Mouse (Mus musculus): Measurements from ENCODE around the gene Bend3.
A peak's percentile ranks its signal among the peaks of the same experiment; 100 is the strongest.

The Bend3 gene

DNA sequence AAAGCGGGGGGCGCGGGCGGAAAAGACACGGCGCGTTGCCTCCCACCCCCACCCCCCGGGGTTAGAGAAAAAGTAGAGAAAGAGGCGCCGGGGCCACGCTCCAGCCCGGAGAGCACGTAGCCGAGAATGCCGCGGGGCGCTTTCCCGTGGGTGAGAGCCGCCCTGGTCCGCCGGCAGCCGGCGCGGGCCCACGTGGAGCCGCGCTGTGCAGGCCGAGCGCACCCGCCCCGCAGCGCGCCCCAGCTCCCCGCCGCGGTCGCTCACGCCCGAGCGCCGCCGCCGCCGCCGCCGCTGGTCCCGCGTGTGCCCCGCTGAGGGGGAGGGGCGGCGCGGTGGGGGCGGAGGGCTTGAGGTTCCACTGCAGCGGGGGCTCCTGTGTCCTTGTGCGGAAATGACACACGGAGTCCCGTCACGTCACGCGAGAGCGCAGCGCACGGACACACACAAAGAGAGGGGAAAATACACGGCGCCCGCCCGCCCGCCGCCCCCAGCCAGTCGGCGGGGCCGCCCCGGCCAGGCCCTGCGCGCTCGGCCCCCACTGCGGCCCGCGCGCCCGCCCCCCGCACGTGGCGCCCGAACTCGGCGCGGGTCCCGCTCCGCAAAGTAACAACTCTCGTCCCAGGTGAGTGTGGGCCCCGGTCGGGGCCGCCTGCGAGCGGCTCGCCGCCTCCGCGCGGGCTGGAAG, at the start of gene Bend3:
TSS of gene Bend3 (plus strand) at position 81 of the 685 bp plus-strand sequence.
- DNase-seq (ENCODE audit: low spot score in 2 of 2) = peak; percentile 16 to 44

DNA sequence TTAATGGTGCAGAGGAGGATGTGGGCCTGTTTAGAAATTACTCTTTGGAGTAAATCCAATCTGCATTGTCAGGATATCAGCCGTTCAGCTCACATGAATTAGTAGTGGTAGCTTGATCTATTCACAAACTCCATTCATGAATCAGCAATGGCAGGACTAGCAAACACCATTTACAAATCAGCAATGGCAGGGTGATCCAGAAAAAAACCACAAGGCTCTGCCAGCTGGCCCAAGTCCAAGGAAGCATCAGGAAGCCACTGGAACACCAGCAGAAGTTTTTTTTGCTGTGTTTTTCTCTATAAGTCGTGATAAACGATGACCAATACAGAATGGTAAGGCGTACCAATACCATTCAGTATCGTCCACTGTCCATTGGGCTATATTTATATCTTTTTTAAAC, 48.0 kb upstream of the Bend3 start:
- no peak for DNase-seq (ENCODE audit: low spot score in 2 of 2)

DNA sequence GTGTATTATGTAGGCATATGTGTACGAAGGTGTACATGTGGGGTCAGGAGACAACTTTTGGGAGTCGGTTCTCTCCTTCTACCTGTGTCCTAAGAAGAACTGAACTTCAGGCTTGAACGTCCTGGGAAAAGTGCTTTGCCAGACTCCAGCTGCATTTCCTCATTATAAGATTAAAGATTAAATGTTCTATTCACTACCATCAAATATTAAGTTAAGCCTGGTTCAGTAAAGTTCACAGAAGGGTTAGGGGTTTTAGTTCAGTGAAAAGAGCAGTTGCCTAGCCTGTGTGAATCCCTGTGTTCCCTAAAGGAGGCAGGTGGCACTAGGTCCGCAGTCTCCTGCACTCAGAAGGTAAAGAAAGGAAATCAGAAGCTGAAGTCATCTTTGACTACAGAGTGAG, 44.3 kb upstream of the Bend3 start:
- DNase-seq (ENCODE audit: low spot score in 2 of 2) = no peak

DNA sequence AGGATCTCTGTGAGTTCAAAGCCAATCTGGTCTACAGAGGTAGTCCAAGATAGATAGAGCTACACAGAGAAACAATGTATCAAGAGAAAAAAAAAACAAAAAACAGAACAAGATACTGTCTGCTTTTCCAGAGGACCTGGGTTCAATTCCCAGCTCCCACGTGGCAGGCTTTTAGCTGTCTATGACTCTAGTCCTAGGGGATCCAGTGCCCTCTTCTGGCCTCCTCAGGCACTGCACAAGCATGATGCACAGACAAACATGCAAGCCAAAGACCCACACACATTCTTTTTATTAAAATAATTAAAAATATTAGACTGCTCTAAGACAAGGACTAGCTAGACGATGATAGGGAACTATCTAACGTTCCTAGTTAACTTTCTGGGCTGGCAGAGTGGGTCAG, 42.9 kb upstream of the Bend3 start:
- no peak for DNase-seq (ENCODE audit: low spot score in 2 of 2)

DNA sequence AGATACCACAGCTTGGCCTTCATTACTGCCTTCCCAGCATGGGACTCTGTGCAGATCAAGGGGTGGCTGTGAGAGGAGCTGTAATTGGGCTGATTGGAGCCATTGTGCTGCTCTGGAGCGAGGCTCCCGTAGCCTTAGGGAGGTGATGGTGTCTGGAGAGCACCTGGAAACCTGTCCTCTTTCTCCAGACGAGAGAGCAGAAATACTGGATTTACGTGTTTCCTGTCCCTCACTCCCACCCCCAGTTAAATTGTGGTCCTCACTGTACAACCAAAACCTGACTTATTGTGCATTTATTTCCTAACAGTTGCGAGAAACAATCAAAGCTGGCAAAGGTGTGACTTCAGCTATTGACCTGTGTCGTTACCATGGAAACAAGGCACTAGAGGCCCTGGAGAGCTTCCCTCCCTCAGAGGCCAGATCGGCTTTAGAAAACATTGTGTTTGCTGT, 39.1 kb upstream of the Bend3 start:
- DNase-seq (ENCODE audit: low spot score in 2 of 2) = no peak

DNA sequence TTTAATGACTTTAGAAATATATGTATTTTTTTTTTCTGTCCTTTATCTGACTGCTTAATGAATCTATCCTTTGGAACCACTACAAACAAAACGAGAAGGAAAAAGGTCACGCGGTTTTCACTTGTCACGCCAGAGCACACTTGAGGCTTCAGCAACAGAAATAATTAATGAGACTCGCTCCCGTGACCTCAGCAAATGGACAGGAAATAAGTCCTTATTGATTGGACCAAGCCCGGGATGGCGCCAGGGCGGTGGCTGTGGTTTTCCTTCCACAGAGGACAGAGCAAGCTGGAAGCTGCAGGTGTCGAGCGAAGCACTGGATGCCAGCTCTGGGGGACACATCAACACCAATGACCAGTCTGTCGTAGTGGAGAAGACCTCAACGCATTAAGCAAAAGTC, 38.6 kb upstream of the Bend3 start:
- no peak for DNase-seq (ENCODE audit: low spot score in 2 of 2)

DNA sequence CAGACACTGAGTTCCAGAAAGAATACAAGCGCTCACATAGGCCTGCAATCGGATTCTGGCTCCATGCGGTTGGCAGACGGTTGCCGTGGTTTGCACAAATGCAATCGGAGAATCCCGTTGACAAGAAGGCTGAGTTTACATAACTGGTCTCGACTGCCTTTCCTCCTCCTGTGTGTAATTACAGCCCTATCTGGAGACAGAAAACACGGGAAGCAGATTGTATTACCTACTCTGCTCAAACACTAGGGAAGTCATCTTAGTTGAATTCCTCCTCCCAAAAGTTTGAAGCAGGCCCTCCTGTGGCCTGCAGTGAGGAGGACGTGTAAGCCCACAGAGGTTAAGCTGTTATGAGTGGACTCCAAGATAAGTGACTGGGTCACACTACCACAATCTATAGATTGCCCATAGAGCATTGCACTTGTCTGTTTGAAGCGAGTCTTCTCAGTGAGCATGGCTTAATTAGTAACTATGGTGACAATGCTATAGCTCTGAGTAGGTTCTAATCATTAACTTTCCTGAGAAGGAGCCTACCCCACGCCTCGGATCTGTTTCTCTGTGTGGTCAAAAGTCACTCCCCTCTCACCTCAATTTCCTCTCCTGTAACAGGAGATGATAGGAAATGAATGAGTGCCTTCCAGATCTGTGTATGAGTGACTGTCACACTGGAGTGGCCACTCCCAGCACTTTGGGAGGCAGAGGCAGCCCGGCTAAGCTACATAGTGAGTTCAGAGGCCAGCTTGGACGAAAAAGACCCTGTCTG, 37.5 kb upstream of the Bend3 start:
- DNase-seq (ENCODE audit: low spot score in 2 of 2) = no peak

DNA sequence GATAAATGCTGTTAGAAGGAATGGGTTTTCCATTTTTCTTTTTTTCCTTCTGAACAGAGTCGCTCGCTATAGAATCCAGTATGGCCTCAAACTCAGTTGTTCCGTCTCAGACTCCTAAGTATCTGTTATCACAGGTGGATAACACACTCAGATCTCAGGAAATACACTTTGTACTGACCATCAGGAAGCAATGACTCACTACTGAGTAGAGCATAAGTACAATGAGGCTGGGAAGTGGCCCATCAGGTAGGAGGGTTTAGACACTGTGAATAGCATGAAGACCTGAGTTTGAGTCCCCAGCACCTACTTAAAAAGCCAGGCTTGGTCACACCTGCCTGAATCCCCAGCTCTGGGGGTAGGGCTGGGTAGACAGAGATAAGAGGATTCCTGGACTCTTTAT, 30.0 kb upstream of the Bend3 start:
- no peak for DNase-seq (ENCODE audit: low spot score in 2 of 2)

DNA sequence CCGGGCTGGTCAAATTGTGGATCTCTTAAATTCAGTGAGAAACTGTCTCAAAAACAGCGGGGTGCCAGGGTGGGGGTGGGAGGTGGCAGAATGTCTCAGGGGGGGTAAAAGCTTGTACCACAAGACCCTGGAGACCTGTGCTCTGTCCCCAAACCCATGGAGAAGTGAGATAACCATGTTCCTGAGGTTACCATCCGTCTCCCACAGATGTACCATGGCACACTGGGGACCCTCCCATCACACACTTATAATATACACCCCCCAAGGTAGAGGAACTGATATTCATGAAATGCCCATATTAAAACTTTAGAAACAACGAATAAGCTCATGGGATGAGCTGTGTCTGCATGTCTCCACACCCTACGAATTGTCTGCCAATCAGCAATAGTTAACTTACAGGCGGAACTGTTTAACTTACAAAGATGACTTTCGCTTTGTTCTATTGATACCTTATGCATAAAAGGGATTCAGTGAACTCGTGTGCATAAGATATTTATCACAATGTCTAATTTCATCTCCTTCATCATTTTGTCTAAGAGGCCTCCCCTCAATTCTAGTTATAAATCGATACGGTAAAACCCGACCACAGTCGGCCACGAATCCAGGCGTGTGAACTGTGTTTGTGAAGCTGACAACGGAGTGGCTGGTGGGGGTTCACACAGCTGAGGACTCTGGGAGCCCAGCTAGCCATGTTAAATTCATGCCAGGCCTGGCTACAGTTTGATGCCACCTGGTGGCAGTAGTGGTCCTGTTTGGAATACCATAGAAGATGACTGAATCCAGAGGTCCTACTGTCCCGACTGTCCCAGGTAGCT, 26.6 kb upstream of the Bend3 start:
- DNase-seq (ENCODE audit: low spot score in 2 of 2) = peak; percentile 32 to 46

DNA sequence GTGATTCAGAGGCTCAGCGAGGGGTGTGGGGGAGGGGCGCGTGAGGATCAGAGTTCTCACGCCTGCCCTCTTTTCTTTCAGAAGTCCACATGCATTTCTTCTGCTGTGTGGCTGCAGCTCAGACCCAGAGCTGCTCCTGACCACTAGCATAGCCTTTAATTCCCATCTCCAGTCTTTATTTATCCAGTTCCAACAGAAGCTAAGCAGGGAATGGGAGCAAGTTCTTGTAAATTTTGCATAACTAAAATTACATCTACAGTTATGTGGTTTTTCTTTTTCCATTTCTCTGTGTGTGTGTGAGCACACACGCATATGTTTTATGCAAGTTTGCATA, 26.0 kb upstream of the Bend3 start:
- DNase-seq (ENCODE audit: low spot score in 2 of 2) = no peak

DNA sequence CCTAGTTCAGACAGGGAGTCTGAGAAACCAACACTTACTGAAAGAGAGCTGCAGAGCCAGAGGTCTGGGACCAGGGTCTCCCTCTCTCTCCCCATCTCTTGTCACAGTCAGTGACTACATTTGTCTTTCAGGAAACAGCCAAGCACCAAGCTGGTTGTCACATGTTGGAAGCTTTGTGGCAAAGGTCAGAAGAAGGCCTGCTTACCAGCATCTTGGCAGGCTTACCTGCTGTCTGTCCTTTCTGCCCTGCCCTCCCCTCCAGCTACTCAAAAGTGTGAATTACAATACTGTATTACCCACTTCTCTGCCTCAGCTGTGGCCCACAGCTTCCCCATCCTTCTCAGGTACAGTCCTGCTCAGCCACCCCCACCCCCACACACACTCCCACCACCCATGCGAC, 24.4 kb upstream of the Bend3 start:
- DNase-seq (ENCODE audit: low spot score in 2 of 2) = no peak

DNA sequence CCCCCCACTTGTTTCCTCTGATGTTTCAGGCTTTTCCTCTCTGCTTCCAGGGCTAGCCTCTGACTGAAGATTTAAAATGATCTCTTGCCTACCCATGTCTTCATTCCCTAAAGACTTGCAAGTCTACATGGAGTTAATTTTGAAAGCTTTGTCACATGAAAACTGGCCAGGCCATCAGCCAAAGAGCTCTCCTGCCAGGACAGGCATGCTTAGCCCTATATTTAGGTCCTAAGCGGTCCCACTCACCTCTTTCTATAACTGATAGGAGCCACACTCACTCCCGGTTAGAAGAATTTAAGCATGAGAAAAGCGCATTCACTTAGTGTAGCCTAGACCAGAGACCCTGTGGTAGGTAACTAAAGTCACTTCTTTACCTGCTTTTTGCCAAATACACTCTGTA, 24.0 kb upstream of the Bend3 start:
- DNase-seq (ENCODE audit: low spot score in 2 of 2) = no peak

DNA sequence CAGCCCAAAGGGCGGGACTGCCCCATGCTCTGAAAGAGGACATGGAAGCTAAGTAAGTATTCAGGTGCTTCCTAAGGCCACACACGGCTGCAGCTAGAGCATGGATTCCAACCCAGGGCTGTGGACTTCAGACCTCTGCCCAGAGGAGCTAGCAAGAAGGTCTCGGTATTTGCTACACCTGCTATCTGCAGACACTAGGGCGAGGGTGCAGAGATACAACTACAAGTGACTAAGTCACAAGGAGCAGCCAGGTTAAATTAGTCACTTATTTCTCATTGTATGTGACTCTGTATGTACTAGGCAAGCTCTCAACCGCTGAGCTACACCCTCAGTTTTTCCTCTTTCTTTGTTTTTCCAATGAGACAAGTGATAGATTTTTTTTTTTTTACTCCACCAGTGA, 15.8 kb upstream of the Bend3 start:
- no peak for DNase-seq (ENCODE audit: low spot score in 2 of 2)

DNA sequence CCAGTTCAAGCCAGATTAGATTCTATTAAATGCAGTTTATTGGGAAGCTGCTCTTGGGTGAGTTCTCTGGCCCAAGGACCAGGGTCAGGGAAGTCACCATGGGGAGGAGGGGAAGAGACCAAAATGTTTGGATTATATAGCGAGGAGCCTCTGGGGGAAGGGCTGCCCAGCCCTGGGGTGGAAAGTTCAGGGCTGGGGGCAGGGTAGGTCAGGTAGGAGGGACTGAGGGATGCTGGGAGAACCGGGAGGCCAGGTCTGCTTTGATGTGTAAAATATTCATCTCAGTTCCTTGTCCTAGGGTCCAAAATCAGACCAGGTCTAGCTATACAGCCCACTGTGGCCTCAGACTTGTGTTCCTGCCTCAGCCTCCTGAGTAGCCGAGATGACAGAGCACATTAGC, 15.4 kb upstream of the Bend3 start:
- DNase-seq (ENCODE audit: low spot score in 2 of 2) = no peak

DNA sequence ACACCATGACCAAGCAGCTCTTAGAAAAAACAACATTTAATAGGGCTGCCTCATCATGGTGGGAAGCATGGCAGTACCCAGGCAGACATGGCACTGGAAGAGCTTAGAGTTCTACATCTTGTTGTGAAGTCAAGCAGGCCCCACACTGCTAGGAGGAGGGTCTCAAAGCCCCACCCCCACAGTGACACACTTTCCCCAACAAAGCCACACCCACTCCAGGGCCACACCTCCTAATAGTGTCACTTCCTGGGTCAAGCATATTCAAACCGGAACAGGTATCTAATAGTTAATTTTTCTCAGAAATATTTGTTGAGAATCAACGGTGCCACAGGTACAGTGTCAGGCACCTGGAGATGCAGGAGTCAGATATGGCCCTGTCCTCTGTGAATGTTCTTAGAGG, 12.4 kb upstream of the Bend3 start:
- DNase-seq (ENCODE audit: low spot score in 2 of 2) = no peak

DNA sequence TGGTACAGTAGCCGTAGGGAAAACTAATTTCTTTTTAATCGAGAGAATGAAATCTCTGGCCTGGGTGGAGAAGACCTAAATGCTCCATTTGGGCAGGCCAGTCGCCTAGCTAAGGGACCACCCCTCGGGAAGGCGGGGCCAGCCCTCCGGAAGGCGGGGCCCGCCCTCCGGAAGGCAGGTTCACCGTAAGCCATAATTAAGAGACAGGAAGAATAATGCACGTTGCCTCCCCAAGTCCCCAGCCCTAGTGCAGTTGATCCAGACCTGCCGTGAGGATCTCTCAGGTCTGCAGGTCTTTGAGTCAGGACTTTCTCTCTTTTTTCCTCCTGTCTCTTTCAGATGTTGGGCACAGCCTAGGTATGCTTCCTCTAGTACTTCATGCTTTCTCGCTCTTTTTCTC, 11.0 kb upstream of the Bend3 start:
- no peak for DNase-seq (ENCODE audit: low spot score in 2 of 2)

DNA sequence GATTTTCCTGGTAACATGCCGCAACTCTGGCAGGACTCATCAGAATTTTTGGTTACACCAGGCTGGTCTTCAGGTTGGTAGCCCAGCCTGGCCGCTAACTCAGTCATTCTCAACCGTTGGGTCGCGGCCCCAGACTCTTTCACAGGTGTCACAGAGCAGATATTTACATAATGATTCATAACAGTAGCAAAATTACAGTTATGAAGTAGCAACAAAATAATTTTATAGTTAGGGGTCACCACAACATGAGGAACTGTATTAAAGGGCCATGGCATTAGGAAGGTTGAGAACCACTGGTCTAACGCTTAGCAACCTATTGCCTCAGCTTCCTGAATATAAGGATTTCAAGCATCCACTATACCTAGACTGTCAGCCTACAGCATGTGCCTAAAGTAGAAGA, 10.3 kb upstream of the Bend3 start:
- DNase-seq (ENCODE audit: low spot score in 2 of 2) = no peak

DNA sequence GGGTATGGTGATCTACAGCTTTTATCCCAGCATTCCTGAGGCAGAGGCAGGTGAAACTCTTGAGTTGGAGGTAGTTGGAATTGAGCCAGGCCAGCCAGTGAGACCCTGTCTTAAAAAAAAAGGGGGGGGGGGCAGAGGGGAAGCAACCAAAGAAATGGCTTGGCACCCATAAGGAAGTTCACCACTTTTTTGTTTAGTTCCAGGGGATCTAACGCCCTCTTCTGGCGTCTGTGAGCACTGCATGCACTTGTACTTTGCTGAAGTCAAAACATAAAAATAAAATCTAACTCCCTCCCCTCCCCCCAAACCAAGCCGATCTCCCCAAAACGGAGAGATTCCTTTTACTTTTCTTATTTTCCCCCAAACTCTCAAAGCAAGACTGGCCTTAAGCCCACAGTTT, 3.3 kb upstream of the Bend3 start:
- peak in 1 of 2 experiments; percentile 20 for DNase-seq (ENCODE audit: low spot score in 2 of 2)

DNA sequence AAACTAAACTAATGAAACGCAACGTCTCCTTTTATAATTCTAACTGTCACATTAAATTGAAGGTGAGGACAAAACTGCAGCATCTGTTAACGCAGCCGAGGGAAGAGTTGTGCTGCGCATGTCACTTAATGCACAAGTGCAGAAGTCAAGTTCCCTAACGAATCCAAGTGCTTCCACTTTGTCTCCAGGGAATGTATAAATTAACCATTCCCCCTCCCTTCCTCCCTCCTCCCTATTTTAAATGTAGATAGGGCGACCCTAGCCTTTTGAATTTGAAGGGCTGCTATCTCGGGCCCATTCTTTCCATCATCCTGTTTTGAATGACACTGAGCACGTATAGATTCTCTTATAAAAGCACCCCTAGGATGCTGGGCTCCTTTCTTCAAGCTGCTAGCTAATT, 1.2 kb upstream of the Bend3 start:
- no peak for DNase-seq (ENCODE audit: low spot score in 2 of 2)

DNA sequence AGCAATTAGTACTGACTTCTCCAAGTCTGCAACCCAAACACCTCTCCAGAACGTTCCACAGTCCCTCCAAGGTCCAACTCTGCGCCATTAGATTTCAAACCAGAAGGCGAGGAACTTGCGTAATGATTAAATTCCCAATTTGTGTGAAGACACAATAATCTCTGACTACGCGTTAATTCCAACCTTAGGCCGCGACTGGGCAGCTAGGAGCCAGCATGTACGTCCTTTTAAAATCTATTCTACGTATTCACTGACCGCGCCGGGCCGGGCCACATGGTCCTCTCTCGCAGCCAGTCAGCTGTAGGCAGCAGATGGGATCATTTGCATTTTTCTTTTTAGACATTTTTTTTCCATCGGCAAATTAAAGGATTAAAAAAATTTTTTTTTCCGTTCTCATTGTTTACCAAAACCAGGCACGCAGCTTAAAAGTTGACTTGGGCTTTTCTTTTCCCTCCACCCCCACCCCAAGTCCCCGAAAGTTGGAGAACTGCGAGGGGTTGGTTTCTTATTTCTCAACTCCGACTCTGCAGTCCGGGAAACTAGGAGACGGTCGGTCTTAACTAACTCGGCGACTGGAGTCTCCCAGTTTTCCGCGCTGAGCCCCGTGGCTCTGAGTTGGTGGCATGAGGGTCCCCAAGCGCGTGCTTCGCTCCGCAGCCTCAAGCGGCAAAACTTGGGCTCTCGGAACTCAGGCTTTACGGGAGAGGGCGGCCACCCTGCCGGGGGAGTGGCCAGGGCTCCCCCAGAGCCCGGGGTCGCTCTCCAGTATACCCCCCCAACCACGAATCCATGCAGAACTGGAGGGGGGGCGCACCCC, 558 bp upstream of the Bend3 start:
- peak in 1 of 2 experiments; percentile 14 for DNase-seq (ENCODE audit: low spot score in 2 of 2)

DNA sequence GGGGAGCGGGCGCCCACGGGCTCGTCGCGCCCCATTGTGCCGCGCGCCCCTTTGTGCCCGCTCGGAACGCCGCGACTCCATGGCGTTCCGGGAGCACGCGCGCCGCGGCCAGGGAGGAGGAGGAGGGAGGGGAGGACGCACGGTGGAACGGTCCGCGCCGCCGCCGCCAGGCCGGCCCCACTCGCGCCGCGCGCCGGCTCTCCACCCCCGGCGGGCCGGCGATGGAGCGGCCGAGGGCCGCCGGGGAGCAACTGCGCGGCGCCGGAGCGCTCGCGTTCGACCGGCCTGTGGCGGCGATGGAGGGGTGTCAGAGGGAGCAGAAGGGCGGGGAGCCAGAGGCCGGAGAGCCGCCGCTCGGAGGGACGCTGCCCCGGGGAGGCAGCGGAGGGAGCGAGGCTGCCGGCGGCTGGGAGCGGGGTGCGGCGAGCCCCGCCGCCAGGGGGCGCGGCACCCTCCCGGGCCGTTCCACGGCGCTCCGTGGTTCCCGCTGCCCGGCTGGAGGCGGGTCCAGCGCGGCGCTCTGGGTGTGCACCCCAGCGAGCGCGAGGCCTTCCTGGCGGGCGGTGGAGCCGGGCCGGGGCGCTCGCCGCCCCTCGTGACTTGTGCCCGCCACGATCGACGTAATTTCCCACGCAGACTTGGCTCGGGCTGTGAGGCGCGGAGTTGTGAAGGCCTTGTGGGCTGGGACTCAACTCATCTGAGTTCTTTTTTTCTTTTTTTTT, 966 bp downstream of the Bend3 start:
- peak; percentile 82 to 84 for DNase-seq (ENCODE audit: low spot score in 2 of 2)
